Mouse (Mus musculus) midbrain, embryonic 11.5 days (tissue): ENCODE measurements around the gene Arhgap35. TPM values are rescaled to one million over a fixed set of nuclear protein-coding genes. Genes with fewer than 3 reads are reported as not detected.

Source experiments
- ATAC-seq: fragments of 200-750 bp; cut with Nextera tagmentation; 2 replicates; pipeline ENCODE4 v1.8.0; 2017; ENCODE audit warnings: moderate TSS enrichment, moderate library complexity; ENCODE audit not compliant: low FRiP score
- DNase-seq: peaks from one replicate; pipeline ENCODE4 v3.0.0; 2015; ENCODE audit warnings: low spot score; ENCODE audit errors: missing footprints
- H3K27ac ChIP-seq: fragments of 300-500 bp; sonication (generic); 2 replicates; pipeline ENCODE4 v1.5.1; 2014; ENCODE audit warnings: low read depth, low read length
- H3K27me3 ChIP-seq: fragments of 300-500 bp; sonication (generic); 2 replicates; pipeline ENCODE4 v1.6.1; 2014; ENCODE audit warnings: mild to moderate bottlenecking, low read length, moderate library complexity, mixed read lengths; ENCODE audit not compliant: control insufficient read depth, insufficient read depth
- H3K36me3 ChIP-seq: fragments of 300-500 bp; sonication (generic); 2 replicates; pipeline ENCODE4 v1.6.1; 2014; ENCODE audit warnings: mild to moderate bottlenecking, low read length, moderate library complexity, mixed read lengths; ENCODE audit not compliant: control insufficient read depth, insufficient read depth
- H3K4me1 ChIP-seq: fragments of 300-500 bp; sonication (generic); 2 replicates; pipeline ENCODE4 v1.6.1; 2014; ENCODE audit warnings: low read length; ENCODE audit not compliant: control insufficient read depth, insufficient read depth
- H3K4me2 ChIP-seq: fragments of 300-500 bp; sonication (generic); 2 replicates; pipeline ENCODE4 v1.6.1; 2014; ENCODE audit warnings: mild to moderate bottlenecking, moderate library complexity
- H3K4me3 ChIP-seq: fragments of 300-500 bp; sonication (generic); 2 replicates; pipeline ENCODE4 v1.5.1; 2014; ENCODE audit warnings: low read depth, low read length
- H3K9ac ChIP-seq: fragments of 300-500 bp; sonication (generic); 2 replicates; pipeline ENCODE4 v1.6.1; 2014; ENCODE audit warnings: low read length
- H3K9me3 ChIP-seq: fragments of 300-500 bp; sonication (generic); 2 replicates; pipeline ENCODE4 v1.6.1; 2016; ENCODE audit warnings: low read length; ENCODE audit not compliant: control insufficient read depth
- WGBS: fragments of 180-500 bp; shearing (Covaris S2); extraction: QIAGEN DNeasy Blood & Tissue Kit; methylation state at CpG from one replicate; pipeline ENCODE4 v1.1.7; 2014; 5-methylcytosine and 5-hydroxymethylcytosine counted together
- polyA plus RNA-seq: library from polyadenylated mRNA; unstranded; fragments of >200 nt; fragmentation: Nextera tagmentation; extraction: Ambion mirVana; gene quantifications from 2 replicates; pipeline ENCODE4 v1.2.1, GENCODE M21; 2014

The Arhgap35 gene
- polyA plus RNA-seq, 1 experiment from 2014 or later, result 33.3 TPM

DNA sequence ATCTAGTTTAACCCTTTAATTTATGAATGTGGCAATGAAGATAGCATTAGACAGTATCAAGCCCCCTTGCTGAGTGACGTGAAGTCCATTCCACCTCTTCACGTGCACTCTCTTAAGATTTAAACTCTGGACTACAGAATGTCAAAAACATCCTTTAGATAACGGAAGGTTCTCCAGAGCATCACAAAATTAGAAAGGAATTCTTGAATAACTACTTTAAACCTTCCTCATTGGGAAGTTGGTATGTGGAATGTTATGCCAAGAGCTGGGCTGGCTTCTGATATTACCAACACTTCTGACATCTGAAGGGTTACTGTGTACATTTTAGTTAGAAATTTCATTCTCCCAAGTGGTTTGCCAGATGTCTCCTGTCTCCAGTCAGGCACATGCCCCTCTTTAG, 60.6 kb downstream of the Arhgap35 start:
- H3K27me3 ChIP-seq, result no peaks in the 10 kb centered on the region
- no peak overlapping the region for H3K9ac ChIP-seq
- ATAC-seq, result no peak
- H3K9me3 ChIP-seq, result no peaks in the 10 kb centered on the region
- no peak overlapping the region for H3K4me2 ChIP-seq
- no peak overlapping the region for H3K27ac ChIP-seq
- H3K4me3 ChIP-seq, result no peak overlapping the region
- DNase-seq, result no peak
- no peaks in the 10 kb centered on the region for H3K4me1 ChIP-seq
- H3K36me3 ChIP-seq, result no peaks in the 10 kb centered on the region
- WGBS, result 88% methylated on average over 3 of the region's 3 CpGs

DNA sequence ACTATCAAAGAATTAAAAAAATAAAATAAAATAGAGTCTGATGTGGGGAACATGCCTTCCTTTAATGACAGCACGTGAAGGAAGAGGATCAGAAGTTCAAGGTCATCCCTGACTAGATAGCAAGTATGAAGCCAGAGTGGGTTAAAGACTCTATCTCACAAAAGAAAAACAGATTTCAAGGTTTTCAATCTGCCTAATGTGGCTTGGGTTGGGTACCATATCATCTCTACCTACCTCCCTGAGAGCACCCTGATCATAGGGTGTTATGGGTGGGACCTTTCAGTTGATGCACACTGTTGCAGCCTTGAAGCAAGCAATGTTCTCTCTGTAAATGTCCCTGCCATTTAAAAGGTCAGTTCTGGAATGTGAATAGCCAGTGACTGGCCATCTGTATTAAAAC, 63.2 kb downstream of the Arhgap35 start:
- no peak overlapping the region for H3K9ac ChIP-seq
- no peak for DNase-seq
- H3K9me3 ChIP-seq, result no peaks in the 10 kb centered on the region
- H3K4me3 ChIP-seq, result no peak overlapping the region
- no peak for ATAC-seq
- H3K4me2 ChIP-seq, result no peak overlapping the region
- 90% methylated on average over 1 of the region's 1 CpGs for WGBS
- no peaks in the 10 kb centered on the region for H3K27me3 ChIP-seq
- no peaks in the 10 kb centered on the region for H3K36me3 ChIP-seq
- no peaks in the 10 kb centered on the region for H3K4me1 ChIP-seq
- no peak overlapping the region for H3K27ac ChIP-seq

DNA sequence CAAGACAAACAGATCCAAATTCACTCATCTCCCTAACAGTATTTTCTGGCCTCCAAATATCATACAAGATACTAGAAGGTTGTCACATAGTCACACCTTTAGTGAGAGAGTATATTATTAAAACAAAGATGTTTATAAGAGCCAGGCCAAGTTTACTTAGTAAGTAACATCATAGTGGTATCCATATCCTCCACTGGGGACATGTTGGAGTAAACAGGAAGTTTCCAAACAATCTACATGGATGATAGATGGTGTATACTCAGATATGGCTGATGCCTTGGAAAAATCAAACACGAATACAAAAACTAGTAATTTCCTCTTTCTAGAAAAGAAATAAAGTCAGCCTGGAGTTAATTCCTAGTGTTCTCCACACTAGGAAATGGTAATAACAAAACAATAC, 65.5 kb downstream of the Arhgap35 start:
- Histone ChIP-seq H3K9ac (no peak overlapping the region), H3K36me3 (peaks cover 2% of the 10 kb centered on the region), H3K27me3 (no peaks in the 10 kb centered on the region), H3K4me3 (no peak overlapping the region), H3K27ac (no peak overlapping the region), H3K4me1 (no peaks in the 10 kb centered on the region), H3K9me3 (no peaks in the 10 kb centered on the region), H3K4me2 (no peak overlapping the region)
- ATAC-seq (no peak), DNase-seq (no peak)
- WGBS, result 91% methylated on average over 1 of the region's 1 CpGs

DNA sequence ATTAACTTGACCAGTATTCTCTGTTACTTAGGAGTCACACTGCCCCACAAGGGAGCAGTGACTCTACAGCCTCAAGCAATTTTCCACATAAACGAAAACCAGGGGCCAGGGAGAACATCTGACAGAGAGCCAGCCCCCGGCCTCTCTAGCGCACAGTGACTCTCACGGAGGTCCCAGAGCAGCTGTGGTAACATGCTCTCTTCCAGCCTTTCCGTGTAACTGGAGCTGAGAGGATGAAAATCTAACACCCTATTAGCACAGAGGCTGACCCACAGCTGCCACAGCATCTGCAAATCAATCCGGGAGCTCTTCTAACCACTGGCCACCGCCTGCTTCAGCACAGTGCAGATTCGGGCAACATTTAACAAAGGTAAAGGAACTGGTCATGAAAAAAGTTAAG, 70.0 kb downstream of the Arhgap35 start:
- no peak for DNase-seq
- H3K9me3 ChIP-seq, result no peaks in the 10 kb centered on the region
- no peak for ATAC-seq
- H3K9ac ChIP-seq, result no peak overlapping the region
- no peak overlapping the region for H3K4me3 ChIP-seq
- no peaks in the 10 kb centered on the region for H3K27me3 ChIP-seq
- H3K36me3 ChIP-seq, result peaks cover 7% of the 10 kb centered on the region
- no peak overlapping the region for H3K4me2 ChIP-seq
- 86% methylated on average over 8 of the region's 8 CpGs for WGBS
- no peaks in the 10 kb centered on the region for H3K4me1 ChIP-seq
- no peak overlapping the region for H3K27ac ChIP-seq

DNA sequence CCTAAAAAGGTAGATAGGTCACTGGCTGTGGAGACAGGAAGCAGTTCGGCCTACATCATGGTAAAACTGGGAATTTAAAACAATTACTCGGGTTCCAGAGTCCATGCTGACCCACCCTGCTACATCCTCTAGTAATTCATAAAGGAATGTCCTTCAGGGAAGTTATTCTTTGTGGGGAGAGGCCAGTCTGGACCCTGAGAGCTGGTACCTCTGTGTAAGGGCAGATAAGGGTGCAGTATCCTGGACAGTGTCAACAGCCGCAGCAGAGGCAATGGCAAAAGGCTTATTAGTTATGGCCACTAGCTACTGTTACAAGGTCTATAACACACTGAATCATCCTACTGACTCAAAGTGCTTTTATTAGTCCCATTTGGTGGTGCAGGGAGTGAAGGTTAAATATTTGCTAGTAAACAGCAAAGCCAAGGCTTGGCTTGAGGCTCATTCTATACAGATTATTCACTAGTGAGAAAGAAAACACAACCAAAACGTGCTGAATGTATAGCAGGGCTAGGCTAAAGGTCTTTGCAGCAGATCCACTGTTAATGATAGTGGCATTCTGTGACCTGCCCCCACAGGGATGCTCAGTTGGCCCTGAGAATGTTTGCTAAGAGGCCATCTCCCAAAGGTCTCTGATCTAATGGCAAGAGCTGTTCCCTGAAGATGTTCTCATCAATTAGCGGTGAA, 77.4 kb downstream of the Arhgap35 start:
- Histone ChIP-seq H3K9ac (no peak overlapping the region), H3K4me2 (no peak overlapping the region), H3K27me3 (no peaks in the 10 kb centered on the region), H3K36me3 (no peaks in the 10 kb centered on the region), H3K27ac (no peak overlapping the region), H3K9me3 (no peaks in the 10 kb centered on the region), H3K4me1 (no peaks in the 10 kb centered on the region), H3K4me3 (no peak overlapping the region)
- DNase-seq (no peak), ATAC-seq (no peak)
- 94% methylated on average over 5 of the region's 5 CpGs for WGBS

DNA sequence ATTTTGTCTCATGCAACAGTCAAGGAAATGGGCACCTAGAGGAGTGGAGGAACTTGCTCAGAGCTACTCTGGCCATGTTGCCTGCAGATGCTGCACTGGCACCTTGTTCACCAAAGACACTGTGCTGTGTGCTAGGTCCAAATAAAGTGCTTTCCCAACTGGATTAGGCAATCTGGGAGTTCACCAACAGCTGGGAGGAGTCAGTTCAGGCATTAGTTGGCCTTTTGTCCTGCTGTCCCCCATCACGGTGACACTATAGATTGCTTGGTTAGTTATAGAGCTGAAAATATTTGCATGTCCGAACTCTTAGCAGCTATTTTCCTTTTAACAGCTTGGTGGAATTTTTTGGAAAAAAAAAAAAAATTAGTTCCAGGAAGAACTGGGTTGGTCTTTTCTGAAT, 88.8 kb downstream of the Arhgap35 start:
- 86% methylated on average over 2 of the region's 2 CpGs for whole genome bisulfite sequencing

DNA sequence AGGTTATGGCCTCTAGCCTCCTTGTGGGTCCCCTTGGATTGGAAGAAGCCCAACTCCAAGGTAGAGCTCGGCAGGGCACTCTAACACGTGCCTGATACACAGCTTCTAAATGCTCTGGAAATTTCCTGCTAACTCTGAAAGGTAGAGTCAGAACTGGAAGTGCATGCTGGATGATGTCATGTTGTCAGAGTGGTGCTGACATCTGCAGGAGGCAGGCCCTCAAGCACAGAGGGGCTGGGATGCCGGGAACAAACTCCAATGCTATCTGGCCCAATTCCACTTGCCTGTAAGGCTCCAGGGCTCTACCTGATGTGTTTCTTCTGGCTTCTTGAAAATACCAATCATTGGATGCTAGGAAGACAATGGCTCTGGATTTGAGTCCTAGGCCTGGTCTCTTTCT, 89.3 kb downstream of the Arhgap35 start:
- ATAC-seq (no peak), DNase-seq (no peak)
- H3K36me3 ChIP-seq, result peaks cover 6% of the 10 kb centered on the region; the same call in 1 of the 2 replicates
- H3K4me1 ChIP-seq, result no peaks in the 10 kb centered on the region
- H3K27me3 ChIP-seq, result no peaks in the 10 kb centered on the region
- H3K4me2 ChIP-seq, result no peak overlapping the region
- no peak overlapping the region for H3K4me3 ChIP-seq
- H3K9ac ChIP-seq, result no peak overlapping the region
- H3K9me3 ChIP-seq, result no peaks in the 10 kb centered on the region
- 91% methylated on average over 3 of the region's 3 CpGs for WGBS
- no peak overlapping the region for H3K27ac ChIP-seq

More for the DNA sequence above, 88.8 kb downstream of the Arhgap35 start:
- peaks cover 6% of the 10 kb centered on the region; the same call in 1 of the 2 replicates for H3K36me3 ChIP-seq
- no peaks in the 10 kb centered on the region for H3K27me3 ChIP-seq
- no peak overlapping the region for H3K9ac ChIP-seq
- no peak overlapping the region for H3K4me2 ChIP-seq
- no peaks in the 10 kb centered on the region for H3K4me1 ChIP-seq
- DNase-seq (no peak), ATAC-seq (no peak)
- H3K27ac ChIP-seq, result no peak overlapping the region
- H3K4me3 ChIP-seq, result no peak overlapping the region
- no peaks in the 10 kb centered on the region for H3K9me3 ChIP-seq

DNA sequence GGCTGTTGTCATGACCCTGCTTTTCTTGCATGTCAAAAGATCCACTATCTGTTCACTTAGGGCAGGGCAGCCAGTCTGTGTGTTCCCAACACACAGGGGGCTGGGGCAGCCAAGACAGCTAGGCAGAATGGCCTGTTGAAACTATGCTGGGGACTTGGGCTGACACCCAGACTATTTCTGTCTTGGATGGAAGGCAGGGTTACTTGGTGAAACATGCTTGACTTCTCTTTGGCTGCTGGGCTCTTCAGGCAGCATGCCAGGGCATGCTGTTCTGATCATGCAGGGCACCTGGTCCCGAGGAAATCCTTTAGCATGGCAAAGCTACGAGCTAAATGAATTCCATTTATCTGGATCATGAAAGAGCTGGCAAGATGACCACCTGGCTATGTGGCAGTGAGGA, 90.5 kb downstream of the Arhgap35 start:
- Histone ChIP-seq H3K4me1 (no peaks in the 10 kb centered on the region), H3K36me3 (peaks cover 6% of the 10 kb centered on the region; the same call in 1 of the 2 replicates), H3K27me3 (no peaks in the 10 kb centered on the region)

DNA sequence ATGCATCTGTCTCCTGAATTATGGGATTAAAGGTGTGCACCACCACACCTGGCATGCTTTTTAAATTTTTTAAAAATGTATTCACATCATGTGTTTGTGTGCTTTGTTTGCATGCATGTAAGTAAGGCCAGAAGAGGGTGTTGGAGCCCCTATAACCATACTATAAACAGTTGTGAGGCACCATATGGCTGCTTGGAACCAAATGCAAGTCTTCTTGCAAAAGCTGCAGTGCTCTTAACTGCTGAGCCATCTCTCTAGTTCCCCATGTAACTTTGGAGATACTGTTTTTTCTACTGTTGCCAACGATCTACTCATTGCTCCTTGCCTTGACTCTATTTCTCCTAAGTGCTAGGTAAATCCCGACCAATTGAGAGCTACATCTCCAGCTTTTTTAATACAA, 95.5 kb downstream of the Arhgap35 start:
- Histone ChIP-seq H3K4me1 (no peaks in the 10 kb centered on the region), H3K9me3 (no peaks in the 10 kb centered on the region), H3K27me3 (no peaks in the 10 kb centered on the region), H3K4me3 (no peak overlapping the region), H3K36me3 (no peaks in the 10 kb centered on the region; the same call in 1 of the 2 replicates), H3K27ac (no peak overlapping the region), H3K9ac (no peak overlapping the region), H3K4me2 (no peak overlapping the region)
- no peak for DNase-seq
- no peak for ATAC-seq
- WGBS, result 91% methylated on average over 2 of the region's 2 CpGs

More for the DNA sequence above, 90.5 kb downstream of the Arhgap35 start:
- 95% methylated on average over 2 of the region's 2 CpGs for WGBS
- H3K9me3 ChIP-seq, result no peaks in the 10 kb centered on the region
- ATAC-seq, result no peak
- H3K4me2 ChIP-seq, result no peak overlapping the region
- DNase-seq, result no peak
- H3K4me3 ChIP-seq, result no peak overlapping the region
- no peak overlapping the region for H3K27ac ChIP-seq
- H3K9ac ChIP-seq, result no peak overlapping the region
